Mouse (Mus musculus) forebrain, embryonic 11.5 days (tissue): ENCODE results near the gene Armh3. TPM values are rescaled to one million over a fixed set of nuclear protein-coding genes. Genes with fewer than 3 reads are reported as not detected.

Source experiments
- ATAC-seq: fragments of 200-750 bp; cut with Nextera tagmentation; replicated peaks from 2 replicates; pipeline ENCODE4 v1.8.0; 2017; ENCODE audit warnings: moderate TSS enrichment; ENCODE audit not compliant: low FRiP score
- DNase-seq: peaks from one replicate; pipeline ENCODE4 v3.0.0-alpha.2; 2017; ENCODE audit warnings: low spot score
- H3K27ac ChIP-seq: fragments of 300-500 bp; sonication (generic); 2 replicates; pipeline ENCODE4 v1.5.1; 2014; ENCODE audit warnings: low read depth, low read length
- H3K27me3 ChIP-seq: fragments of 300-500 bp; sonication (generic); 2 replicates; pipeline ENCODE4 v1.6.1; 2014; ENCODE audit warnings: mild to moderate bottlenecking, low read length, mixed read lengths; ENCODE audit not compliant: control insufficient read depth, insufficient read depth
- H3K36me3 ChIP-seq: fragments of 300-500 bp; sonication (generic); 2 replicates; pipeline ENCODE4 v1.6.1; 2014; ENCODE audit warnings: mild to moderate bottlenecking, low read length, moderate library complexity, mixed read lengths; ENCODE audit not compliant: control insufficient read depth, insufficient read depth
- H3K4me1 ChIP-seq: fragments of 300-500 bp; sonication (generic); replicated peaks from 2 replicates; pipeline ENCODE4 v1.6.1; 2014; ENCODE audit warnings: low read length, mixed read lengths; ENCODE audit not compliant: control insufficient read depth, insufficient read depth
- H3K4me2 ChIP-seq: fragments of 300-500 bp; sonication (generic); 2 replicates; pipeline ENCODE4 v1.6.1; 2014; ENCODE audit warnings: low read depth, mild to moderate bottlenecking, low read length, moderate library complexity, mixed read lengths; ENCODE audit not compliant: severe bottlenecking
- H3K4me3 ChIP-seq: fragments of 300-500 bp; sonication (generic); 2 replicates; pipeline ENCODE4 v1.5.1; 2014; ENCODE audit warnings: low read depth, low read length
- H3K9ac ChIP-seq: fragments of 300-500 bp; sonication (generic); 2 replicates; pipeline ENCODE4 v1.6.1; 2014; ENCODE audit warnings: low read length
- H3K9me3 ChIP-seq: fragments of 300-500 bp; sonication (generic); 2 replicates; pipeline ENCODE4 v1.6.1; 2016; ENCODE audit warnings: low read length, mixed read lengths; ENCODE audit not compliant: control insufficient read depth
- WGBS: fragments of 180-500 bp; shearing (Covaris S2); extraction: QIAGEN DNeasy Blood & Tissue Kit; methylation state at CpG from one replicate; pipeline ENCODE4 v1.1.7; 2014; 5-methylcytosine and 5-hydroxymethylcytosine counted together
- polyA plus RNA-seq: library from polyadenylated mRNA; unstranded; fragments of >200 nt; fragmentation: Nextera tagmentation; extraction: Ambion mirVana; gene quantifications from 2 replicates; pipeline ENCODE4 v1.2.1, GENCODE M21; 2014

Gene Armh3
- polyA plus RNA-seq, 1 experiment from 2014 or later, result 17.2 TPM

- no peaks in the 10 kb centered on the region for H3K27me3 ChIP-seq
- H3K27ac ChIP-seq, result no peak overlapping the region
- H3K4me2 ChIP-seq, result peak overlapping the region; percentile 61
- peak overlapping the region; percentile 30 for H3K4me3 ChIP-seq
- no peak for DNase-seq
- peaks cover 8% of the 10 kb centered on the region; the same call in 1 of the 2 replicates for H3K4me1 ChIP-seq
- no peaks in the 10 kb centered on the region for H3K9me3 ChIP-seq
- ATAC-seq, result no peak
- H3K36me3 ChIP-seq, result no peaks in the 10 kb centered on the region; the same call in 1 of the 2 replicates
- 30% methylated on average over 17 of the region's 17 CpGs for WGBS
- H3K9ac ChIP-seq, result peak overlapping the region; percentile 54
Measured at GRCm38 (mm10) chr19:45783933-45784576, 214.2 kb downstream of the Armh3 start.

GRCm38 (mm10) chr19:45783181-45783932, 214.9 kb downstream of the Armh3 start, which contains the start of gene Mgea5:
Mgea5 (minus strand) TSS chr19:45783837.
- Histone ChIP-seq H3K36me3 (no peaks in the 10 kb centered on the region; the same call in 1 of the 2 replicates), H3K27me3 (no peaks in the 10 kb centered on the region), H3K9ac (peak within 1 kb of the TSS; percentile 90), H3K9me3 (no peaks in the 10 kb centered on the region), H3K27ac (peak within 1 kb of the TSS; percentile 97), H3K4me1 (peaks cover 8% of the 10 kb centered on the region; the same call in 1 of the 2 replicates), H3K4me3 (peak within 1 kb of the TSS; percentile 89), H3K4me2 (peak within 1 kb of the TSS; percentile 75)
- peak; percentile 96 for ATAC-seq
- WGBS, result under 1% methylated on average over 54 of the region's 71 CpGs
- DNase-seq, result peak; percentile 99

- peak; percentile 57; the same call in 1 of the 2 replicates for ATAC-seq
- WGBS, result under 1% methylated on average over 34 of the region's 36 CpGs
Measured at GRCm38 (mm10) chr19:45782315-45783001, 215.8 kb downstream of the Armh3 start.

DNA sequence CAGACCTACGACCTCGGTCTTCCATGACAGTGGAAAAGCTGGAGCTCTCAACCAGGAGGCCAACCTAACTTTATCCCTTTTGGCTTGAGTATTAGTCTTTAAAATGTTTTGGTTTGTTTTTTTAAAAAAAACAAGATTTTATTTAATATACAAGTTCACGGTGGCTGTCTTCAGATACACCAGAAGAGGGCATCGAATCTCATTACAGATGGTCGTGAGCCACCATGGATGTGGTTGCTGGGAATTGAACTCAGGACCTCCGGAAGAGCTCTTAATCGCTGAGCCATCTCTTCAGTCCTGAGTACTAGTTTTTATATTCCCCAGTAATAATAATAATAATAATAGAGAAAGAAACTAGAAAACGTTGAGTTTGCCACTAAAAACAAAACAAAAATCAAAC, 216.6 kb downstream of the Armh3 start:
- peak; percentile 40 for DNase-seq

More at GRCm38 (mm10) chr19:45782315-45783001, 215.8 kb downstream of the Armh3 start:
- peaks cover 8% of the 10 kb centered on the region; the same call in 1 of the 2 replicates for H3K4me1 ChIP-seq
- peak; percentile 85 for DNase-seq
- H3K27ac ChIP-seq, result peak overlapping the region; percentile 97
- peak overlapping the region; percentile 90 for H3K9ac ChIP-seq
- no peaks in the 10 kb centered on the region for H3K9me3 ChIP-seq
- H3K36me3 ChIP-seq, result no peaks in the 10 kb centered on the region; the same call in 1 of the 2 replicates
- H3K27me3 ChIP-seq, result no peaks in the 10 kb centered on the region
- peak overlapping the region; percentile 75 for H3K4me2 ChIP-seq
- peak overlapping the region; percentile 89 for H3K4me3 ChIP-seq

GRCm38 (mm10) chr19:45780350-45780915, 217.9 kb downstream of the Armh3 start:
- no peaks in the 10 kb centered on the region for H3K27me3 ChIP-seq
- H3K9ac ChIP-seq, result no peak overlapping the region
- no peak overlapping the region for H3K27ac ChIP-seq
- H3K4me2 ChIP-seq, result no peak overlapping the region
- ATAC-seq (no peak), DNase-seq (no peak)
- peaks cover 6% of the 10 kb centered on the region; the same call in 1 of the 2 replicates for H3K36me3 ChIP-seq
- 93% methylated on average over 13 of the region's 13 CpGs for WGBS
- H3K4me3 ChIP-seq, result no peak overlapping the region
- H3K4me1 ChIP-seq, result peaks cover 8% of the 10 kb centered on the region; the same call in 1 of the 2 replicates
- no peaks in the 10 kb centered on the region for H3K9me3 ChIP-seq

More for the DNA sequence above, 216.6 kb downstream of the Armh3 start:
- Histone ChIP-seq H3K27ac (no peak overlapping the region), H3K4me3 (peak overlapping the region; percentile 89), H3K9me3 (no peaks in the 10 kb centered on the region), H3K4me2 (peak overlapping the region; percentile 75), H3K9ac (no peak overlapping the region), H3K36me3 (no peaks in the 10 kb centered on the region; the same call in 1 of the 2 replicates), H3K4me1 (peaks cover 8% of the 10 kb centered on the region; the same call in 1 of the 2 replicates), H3K27me3 (no peaks in the 10 kb centered on the region)
- ATAC-seq, result no peak
- WGBS, result 67% methylated on average over 8 of the region's 8 CpGs

DNA sequence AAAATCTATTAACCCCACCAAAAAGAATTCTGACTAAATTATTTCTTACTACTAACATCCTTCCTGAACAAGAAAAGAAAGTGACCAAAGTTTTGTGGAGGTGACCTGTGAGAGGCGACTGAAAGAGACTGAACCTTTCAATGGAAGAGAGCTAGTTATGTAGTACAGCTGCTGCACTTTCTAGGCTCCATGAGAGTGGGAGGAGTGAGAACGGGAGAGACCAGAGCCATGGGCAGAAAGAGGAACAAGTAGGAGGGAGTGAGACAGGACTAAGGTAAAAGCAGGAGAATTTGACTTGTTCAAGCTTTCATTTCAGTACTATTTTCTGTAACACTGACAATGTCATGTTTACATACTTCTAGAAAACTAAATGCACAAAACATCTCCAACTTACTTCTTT, 222.8 kb downstream of the Armh3 start:
- H3K9ac ChIP-seq, result no peak overlapping the region
- no peak overlapping the region for H3K27ac ChIP-seq
- H3K36me3 ChIP-seq, result peaks cover 14% of the 10 kb centered on the region; the same call in 1 of the 2 replicates
- ATAC-seq (no peak), DNase-seq (no peak)
- H3K9me3 ChIP-seq, result no peaks in the 10 kb centered on the region
- H3K4me1 ChIP-seq, result peaks cover 2% of the 10 kb centered on the region; the same call in 1 of the 2 replicates
- 74% methylated on average over 2 of the region's 2 CpGs for WGBS
- no peaks in the 10 kb centered on the region for H3K27me3 ChIP-seq
- H3K4me3 ChIP-seq, result no peak overlapping the region
- H3K4me2 ChIP-seq, result no peak overlapping the region

DNA sequence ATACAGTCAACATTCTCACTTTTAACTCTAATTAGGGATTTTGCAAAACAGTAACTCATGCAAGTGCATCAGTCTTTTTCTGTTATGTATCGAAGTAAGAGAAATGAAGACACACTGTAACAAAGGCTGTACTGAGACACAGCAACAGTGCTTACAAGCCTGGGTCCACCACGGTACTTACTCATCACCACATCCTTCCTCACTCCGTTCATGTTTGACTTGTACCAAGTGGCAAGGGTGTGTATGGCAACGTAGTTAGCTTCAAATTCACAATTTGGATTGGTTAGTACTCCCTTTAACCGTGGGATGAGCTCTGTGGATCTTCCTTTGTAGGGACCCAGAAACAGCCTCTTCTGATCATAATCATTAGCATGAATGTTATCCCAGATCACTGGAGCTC, 226.8 kb downstream of the Armh3 start:
- Histone ChIP-seq H3K27me3 (no peaks in the 10 kb centered on the region), H3K9ac (no peak overlapping the region), H3K27ac (no peak overlapping the region), H3K4me1 (no peaks in the 10 kb centered on the region), H3K36me3 (peaks cover 37% of the 10 kb centered on the region), H3K4me3 (no peak overlapping the region), H3K9me3 (no peaks in the 10 kb centered on the region), H3K4me2 (no peak overlapping the region)
- WGBS, result 93% methylated on average over 5 of the region's 5 CpGs
- ATAC-seq (no peak), DNase-seq (no peak)
